9 mouse cellular contexts compared by ENCODE assay signal in the genomic region with DNA sequence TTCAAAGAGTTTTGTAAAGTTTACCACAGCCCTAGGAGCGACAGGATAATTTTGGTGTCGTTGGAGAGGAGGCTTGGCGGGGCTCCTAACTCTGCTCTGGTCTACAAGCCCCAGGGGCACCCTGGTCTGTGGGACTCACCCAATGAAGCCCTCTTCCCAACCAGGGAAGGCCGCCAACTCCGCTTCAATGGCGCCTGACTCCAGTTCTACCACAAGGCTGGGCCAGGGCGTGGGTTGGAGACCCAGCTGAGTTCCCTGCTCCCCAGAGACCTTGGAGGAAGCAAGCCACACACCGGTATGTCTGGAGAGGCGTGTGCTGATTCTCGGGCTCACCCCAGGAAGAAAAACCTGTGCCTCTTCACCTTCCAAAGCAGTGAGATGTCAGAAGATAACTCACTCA.
A peak's percentile ranks its signal among the peaks of the same experiment; 100 is the strongest.
DNase-seq lines count a peak whose midpoint lies in the region; ATAC-seq lines count a peak whose summit lies in the region.
"Had no signal": no experiment of that assay in that cellular context is flagged by ENCODE, and none has a peak within 500 bp of the region (broad histone marks: within the 10 kb centered on the region; RNA-seq: fewer than 3 reads in every experiment).

No protein-coding gene starts in this region.

- H3K4me2 ChIP-seq in liver, embryonic 15.5 days = peak overlapping the region; percentile 71
- H3K4me2 ChIP-seq: midbrain, embryonic 13.5 days had no signal

- H3K36me3 ChIP-seq in liver, embryonic 15.5 days (replicated peaks) = no peaks in the 10 kb centered on the region
- H3K36me3 ChIP-seq: midbrain, embryonic 13.5 days had no signal

- intact Hi-C loops in left cerebral cortex, postnatal 4 days (cut with DNase I) = no loop called here
- intact Hi-C loops in left cerebral cortex, postnatal 36 days (cut with DNase I) = no loop called here
- intact Hi-C loops in left cerebral cortex, postnatal 25 days (cut with DNase I) = no loop called here

- H3K4me3 ChIP-seq in brown adipose tissue, adult 24 weeks (ENCODE audit: insufficient read depth, low read depth, low read length) = no peak overlapping the region
- H3K4me3 ChIP-seq in liver, embryonic 15.5 days (replicated peaks) = no peak overlapping the region
- H3K4me3 ChIP-seq: midbrain, embryonic 13.5 days had no signal

- no peak for ATAC-seq in liver, embryonic 15.5 days (ENCODE audit: insufficient read depth)
- no peak for ATAC-seq in activated CD4-positive, CD25-positive, alpha-beta regulatory T cell, adult 4 months

- H3K27me3 ChIP-seq in liver, embryonic 15.5 days = no peaks in the 10 kb centered on the region

- H3K27ac ChIP-seq in brown adipose tissue, adult 24 weeks (replicated peaks; ENCODE audit: low read depth, low read length) = peak overlapping the region; percentile 35; the same call in 1 of the 2 replicates
- H3K27ac ChIP-seq in liver, embryonic 15.5 days (replicated peaks) = peak overlapping the region; percentile 85
- H3K27ac ChIP-seq: midbrain, embryonic 13.5 days had no signal

- no peaks in the 10 kb centered on the region; the same call in 1 of the 2 replicates for H3K9me3 ChIP-seq in liver, embryonic 15.5 days (replicated peaks)
- H3K9me3 ChIP-seq: midbrain, embryonic 13.5 days had no signal

- WGBS in liver, embryonic 15.5 days (ENCODE audit: insufficient replicate concordance) = 55% methylated on average over 10 of the region's 10 CpGs

- H3K4me1 ChIP-seq in brown adipose tissue, adult 24 weeks (ENCODE audit: control insufficient read depth, insufficient read depth, insufficient read length, low read length) = peaks cover 19% of the 10 kb centered on the region
- H3K4me1 ChIP-seq in liver, embryonic 15.5 days (replicated peaks) = peaks cover 60% of the 10 kb centered on the region

- DNase-seq in left cerebral cortex, postnatal 4 days = peak; percentile 36
- no peak for DNase-seq in left cerebral cortex, postnatal 36 days (ENCODE audit: low spot score in 2 of 2)
- peak; percentile 60 for DNase-seq in heart, postnatal 4 days
- no peak for DNase-seq in left cerebral cortex, postnatal 25 days (ENCODE audit: low spot score in 2 of 2)
- no peak for DNase-seq in retina, embryonic 14.5 days (ENCODE audit: low spot score)

- H3K9ac ChIP-seq in liver, embryonic 15.5 days = peak overlapping the region; percentile 40; the same call in 1 of the 2 replicates
- H3K9ac ChIP-seq: midbrain, embryonic 13.5 days had no signal

Comparison
In these comparisons a context has a peak if more than half of its experiments do, and no peak if none do; other contexts are left out.
1. DNase-seq: peak in left cerebral cortex, postnatal 4 days (single experiment) and heart, postnatal 4 days (single experiment); none in left cerebral cortex, postnatal 36 days (0 of 2), left cerebral cortex, postnatal 25 days (0 of 2) and retina, embryonic 14.5 days (single experiment).